Mouse (Mus musculus): Measurements from ENCODE around the gene Gm10197. TPM values are rescaled to one million over a fixed set of nuclear protein-coding genes. Genes with fewer than 3 reads are reported as not detected.

The Gm10197 gene
- polyA plus RNA-seq, 1 experiment from 2014 or later, result not detected

- no peak for ATAC-seq (ENCODE audit: low FRiP score, low read depth)
- 79% methylated on average over 14 of the region's 14 CpGs for WGBS
- Histone ChIP-seq H3K9ac (no peak overlapping the region), H3K4me3 (no peak overlapping the region), H3K27me3 (no peaks in the 10 kb centered on the region), H3K36me3 (no peaks in the 10 kb centered on the region), H3K9me3 (no peaks in the 10 kb centered on the region), H3K4me1 (replicated peaks) (peaks cover 18% of the 10 kb centered on the region), H3K4me2 (no peak overlapping the region), H3K27ac (replicated peaks) (no peak overlapping the region)
Observed at GRCm38 (mm10) chr19:53345766-53346165, 25.8 kb downstream of the Gm10197 start.

- Histone ChIP-seq H3K4me1 (replicated peaks) (peaks cover 31% of the 10 kb centered on the region), H3K4me2 (0 out of 2 replicates have a peak overlapping the region, but pooled peaks have one; percentile 4), H3K4me3 (no peak overlapping the region), H3K27ac (replicated peaks) (peak overlapping the region; percentile 39; the same call in 1 of the 2 replicates), H3K9me3 (no peaks in the 10 kb centered on the region), H3K27me3 (no peaks in the 10 kb centered on the region), H3K36me3 (no peaks in the 10 kb centered on the region), H3K9ac (no peak overlapping the region)
- no peak for ATAC-seq (ENCODE audit: low FRiP score, low read depth)
- 81% methylated on average over 16 of the region's 16 CpGs for WGBS
Observed at GRCm38 (mm10) chr19:53344062-53344461, 27.5 kb downstream of the Gm10197 start.

GRCm38 (mm10) chr19:53343174-53343881, 28.2 kb downstream of the Gm10197 start:
- Histone ChIP-seq H3K9me3 (no peaks in the 10 kb centered on the region), H3K36me3 (no peaks in the 10 kb centered on the region), H3K4me3 (no peak overlapping the region), H3K4me1 (replicated peaks) (peaks cover 29% of the 10 kb centered on the region), H3K27me3 (no peaks in the 10 kb centered on the region), H3K9ac (no peak overlapping the region), H3K4me2 (no peak overlapping the region), H3K27ac (replicated peaks) (no peak overlapping the region)
- no peak for ATAC-seq (ENCODE audit: low FRiP score, low read depth)
- 90% methylated on average over 13 of the region's 13 CpGs for WGBS

GRCm38 (mm10) chr19:53340423-53340822, 31.1 kb downstream of the Gm10197 start:
- peak overlapping the region; percentile 20 for H3K4me3 ChIP-seq
- WGBS, result 35% methylated on average over 6 of the region's 6 CpGs

GRCm38 (mm10) chr19:53335241-53335640, 36.3 kb downstream of the Gm10197 start:
- Histone ChIP-seq H3K4me3 (no peak overlapping the region), H3K27me3 (no peaks in the 10 kb centered on the region), H3K4me1 (replicated peaks) (peaks cover 12% of the 10 kb centered on the region), H3K4me2 (no peak overlapping the region), H3K9ac (no peak overlapping the region), H3K36me3 (peaks cover 22% of the 10 kb centered on the region), H3K27ac (replicated peaks) (no peak overlapping the region), H3K9me3 (no peaks in the 10 kb centered on the region)
- 91% methylated on average over 9 of the region's 9 CpGs for WGBS
- ATAC-seq (ENCODE audit: low FRiP score, low read depth), result no peak

More at GRCm38 (mm10) chr19:53340423-53340822, 31.1 kb downstream of the Gm10197 start:
- no peaks in the 10 kb centered on the region for H3K27me3 ChIP-seq
- H3K4me2 ChIP-seq, result peak overlapping the region; percentile 29
- H3K9ac ChIP-seq, result no peak overlapping the region; the same call in 1 of the 2 replicates
- peaks cover 26% of the 10 kb centered on the region for H3K4me1 ChIP-seq (replicated peaks)
- ATAC-seq (ENCODE audit: low FRiP score, low read depth), result 0 out of 2 replicates have a peak, but pooled peaks have one; percentile 42
- no peaks in the 10 kb centered on the region for H3K9me3 ChIP-seq
- H3K27ac ChIP-seq (replicated peaks), result no peak overlapping the region
- peaks cover 9% of the 10 kb centered on the region; the same call in 1 of the 2 replicates for H3K36me3 ChIP-seq

GRCm38 (mm10) chr19:53333730-53334129, 37.8 kb downstream of the Gm10197 start:
- no peak for ATAC-seq (ENCODE audit: low FRiP score, low read depth)
- Histone ChIP-seq H3K4me3 (no peak overlapping the region), H3K27me3 (no peaks in the 10 kb centered on the region), H3K27ac (replicated peaks) (no peak overlapping the region), H3K36me3 (peaks cover 22% of the 10 kb centered on the region), H3K4me2 (no peak overlapping the region), H3K9ac (no peak overlapping the region), H3K4me1 (replicated peaks) (peaks cover 10% of the 10 kb centered on the region), H3K9me3 (no peaks in the 10 kb centered on the region)
- WGBS, result 93% methylated on average over 6 of the region's 6 CpGs

GRCm38 (mm10) chr19:53331882-53332500, 39.6 kb downstream of the Gm10197 start:
- no peaks in the 10 kb centered on the region for H3K27me3 ChIP-seq
- no peak overlapping the region for H3K4me2 ChIP-seq
- peaks cover 13% of the 10 kb centered on the region for H3K36me3 ChIP-seq
- no peak overlapping the region for H3K9ac ChIP-seq
- no peak overlapping the region for H3K27ac ChIP-seq (replicated peaks)
- no peak for ATAC-seq (ENCODE audit: low FRiP score, low read depth)
- WGBS, result 90% methylated on average over 21 of the region's 21 CpGs
- H3K9me3 ChIP-seq, result no peaks in the 10 kb centered on the region
- H3K4me1 ChIP-seq (replicated peaks), result peaks cover 21% of the 10 kb centered on the region
- no peak overlapping the region for H3K4me3 ChIP-seq

GRCm38 (mm10) chr19:53329992-53330381, 41.6 kb downstream of the Gm10197 start:
- peak; percentile 79 for ATAC-seq (ENCODE audit: low FRiP score, low read depth)
- peak overlapping the region; percentile 80 for H3K4me2 ChIP-seq
- H3K36me3 ChIP-seq, result peaks cover 10% of the 10 kb centered on the region
- peak overlapping the region; percentile 94 for H3K4me3 ChIP-seq
- no peaks in the 10 kb centered on the region for H3K27me3 ChIP-seq
- peaks cover 36% of the 10 kb centered on the region for H3K4me1 ChIP-seq (replicated peaks)
- no peaks in the 10 kb centered on the region for H3K9me3 ChIP-seq
- H3K27ac ChIP-seq (replicated peaks), result peak overlapping the region; percentile 81
- under 1% methylated on average over 29 of the region's 29 CpGs for WGBS
- peak overlapping the region; percentile 54 for H3K9ac ChIP-seq

- under 1% methylated on average over 106 of the region's 106 CpGs for WGBS
- H3K4me2 ChIP-seq, result peak overlapping the region; percentile 80
- H3K9ac ChIP-seq, result peak overlapping the region; percentile 54
- peak overlapping the region; percentile 94 for H3K4me3 ChIP-seq
- peak; percentile 82 for ATAC-seq (ENCODE audit: low FRiP score, low read depth)
- H3K4me1 ChIP-seq (replicated peaks), result peaks cover 40% of the 10 kb centered on the region
- H3K36me3 ChIP-seq, result peaks cover 10% of the 10 kb centered on the region
- peak overlapping the region; percentile 81 for H3K27ac ChIP-seq (replicated peaks)
- H3K27me3 ChIP-seq, result no peaks in the 10 kb centered on the region
- no peaks in the 10 kb centered on the region for H3K9me3 ChIP-seq
Observed at GRCm38 (mm10) chr19:53329221-53329991, 42.2 kb downstream of the Gm10197 start.

GRCm38 (mm10) chr19:53328116-53328515, 43.5 kb downstream of the Gm10197 start:
- no peak overlapping the region; the same call in 1 of the 2 replicates for H3K27ac ChIP-seq (replicated peaks)
- no peaks in the 10 kb centered on the region for H3K27me3 ChIP-seq
- no peak overlapping the region for H3K4me2 ChIP-seq
- no peak for ATAC-seq (ENCODE audit: low FRiP score, low read depth)
- H3K4me1 ChIP-seq (replicated peaks), result peaks cover 40% of the 10 kb centered on the region
- 68% methylated on average over 9 of the region's 9 CpGs for WGBS
- H3K4me3 ChIP-seq, result no peak overlapping the region
- peaks cover 9% of the 10 kb centered on the region for H3K36me3 ChIP-seq
- H3K9ac ChIP-seq, result no peak overlapping the region
- no peaks in the 10 kb centered on the region for H3K9me3 ChIP-seq

- Histone ChIP-seq H3K36me3 (no peaks in the 10 kb centered on the region), H3K9me3 (no peaks in the 10 kb centered on the region), H3K27me3 (no peaks in the 10 kb centered on the region), H3K4me3 (peak overlapping the region; percentile 31), H3K4me1 (replicated peaks) (peaks cover 45% of the 10 kb centered on the region), H3K4me2 (peak overlapping the region; percentile 62), H3K9ac (peak overlapping the region; percentile 45), H3K27ac (replicated peaks) (peak overlapping the region; percentile 29; the same call in 1 of the 2 replicates)
- no peak for ATAC-seq (ENCODE audit: low FRiP score, low read depth)
- 12% methylated on average over 27 of the region's 27 CpGs for WGBS
Observed at GRCm38 (mm10) chr19:53325578-53326295, 45.8 kb downstream of the Gm10197 start.
